Mouse (Mus musculus) embryonic facial prominence, embryonic 12.5 days (tissue): ENCODE results near the gene Stra8. TPM values are rescaled to one million over a fixed set of nuclear protein-coding genes. Genes with fewer than 3 reads are reported as not detected.

Experiments used
- ATAC-seq: fragments of 200-750 bp; cut with Nextera tagmentation; 2 replicates; pipeline ENCODE4 v1.8.0; 2017; ENCODE audit not compliant: insufficient number of reproducible peaks, insufficient read depth, low FRiP score, low TSS enrichment
- H3K27ac ChIP-seq: fragments of 300-500 bp; sonication (generic); 2 replicates; pipeline ENCODE4 v1.5.1; 2016; ENCODE audit warnings: mild to moderate bottlenecking
- H3K27me3 ChIP-seq: fragments of 300-500 bp; sonication (generic); 2 replicates; pipeline ENCODE4 v1.6.1; 2016; ENCODE audit warnings: mild to moderate bottlenecking, moderate library complexity
- H3K36me3 ChIP-seq: fragments of 300-500 bp; sonication (generic); 2 replicates; pipeline ENCODE4 v1.6.1; 2016; ENCODE audit warnings: mild to moderate bottlenecking
- H3K4me1 ChIP-seq: fragments of 300-500 bp; sonication (generic); 2 replicates; pipeline ENCODE4 v1.6.1; 2016
- H3K4me2 ChIP-seq: fragments of 300-500 bp; sonication (generic); replicated peaks from 2 replicates; pipeline ENCODE4 v1.6.1; 2016; ENCODE audit warnings: mild to moderate bottlenecking, moderate library complexity
- H3K4me3 ChIP-seq: fragments of 300-500 bp; sonication (generic); 2 replicates; pipeline ENCODE4 v1.5.1; 2016; ENCODE audit warnings: mild to moderate bottlenecking
- H3K9ac ChIP-seq: fragments of 300-500 bp; sonication (generic); 2 replicates; pipeline ENCODE4 v1.6.1; 2016; ENCODE audit warnings: mild to moderate bottlenecking, moderate library complexity
- H3K9me3 ChIP-seq: fragments of 300-500 bp; sonication (generic); 2 replicates; pipeline ENCODE4 v1.6.1; 2016; ENCODE audit warnings: mild to moderate bottlenecking, moderate library complexity
- WGBS: fragments of 180-500 bp; shearing (Covaris S2); methylation state at CpG from one replicate; pipeline ENCODE4 v1.1.7; 2016; 5-methylcytosine and 5-hydroxymethylcytosine counted together
- polyA plus RNA-seq: library from polyadenylated mRNA; unstranded; fragments of >200 nt; fragmentation: Nextera tagmentation; extraction: Ambion mirVana; gene quantifications from 2 replicates; pipeline ENCODE4 v1.2.1, GENCODE M21; 2016

Gene Stra8
- polyA plus RNA-seq, result not detected in 2 replicates

DNA sequence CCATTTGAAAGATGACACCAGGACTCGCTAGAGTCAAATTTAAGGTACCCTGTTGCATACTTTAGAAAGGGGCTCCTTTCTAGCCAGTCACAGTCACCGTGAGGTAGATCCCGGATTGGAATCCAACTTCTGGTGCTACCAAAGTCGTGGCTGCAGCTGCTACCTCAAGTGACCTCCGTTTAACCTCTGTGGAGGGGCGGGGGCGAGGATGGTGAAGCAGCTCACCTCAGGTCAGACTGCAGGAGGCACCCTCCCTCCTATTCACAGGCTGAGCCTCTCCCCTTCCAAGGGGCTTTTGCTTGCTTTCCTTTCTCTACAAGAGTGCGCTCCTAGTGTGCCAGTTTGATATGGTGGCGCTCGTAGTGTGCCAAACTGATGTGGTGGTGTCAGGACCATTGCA, at the start of gene Stra8:
TSS of gene Stra8 (plus strand) at position 208 of the 400 bp plus-strand sequence.
- no peak within 1 kb of the TSS for H3K4me3 ChIP-seq
- WGBS, result 40% methylated on average over 10 of the region's 10 CpGs

DNA sequence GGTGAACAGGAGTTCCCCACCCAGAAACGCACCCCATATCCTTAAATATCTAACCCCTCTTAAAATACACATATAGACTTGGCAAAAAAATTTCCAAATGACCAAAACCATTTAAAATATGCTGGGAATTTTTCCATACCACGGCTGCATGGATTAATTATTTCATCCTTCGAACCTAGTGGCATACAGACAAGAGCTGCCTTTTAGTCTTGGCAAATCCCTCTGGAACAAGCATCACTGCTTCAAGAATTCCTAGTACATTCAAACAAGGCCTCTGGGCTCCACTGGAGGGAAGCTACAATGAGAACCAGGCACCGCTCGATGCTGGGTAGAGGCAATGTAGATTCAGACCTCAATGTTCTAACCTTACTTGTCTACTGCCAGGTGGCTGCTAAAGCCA, 49.2 kb upstream of the Stra8 start:
- no peaks in the 10 kb centered on the region for H3K27me3 ChIP-seq
- H3K4me1 ChIP-seq, result peaks cover 19% of the 10 kb centered on the region
- H3K36me3 ChIP-seq, result 0 out of 2 replicates have a peak, but pooled peaks cover 4% of the 10 kb centered on the region
- H3K4me3 ChIP-seq, result no peak overlapping the region
- ATAC-seq, result no peak
- no peak overlapping the region for H3K4me2 ChIP-seq
- no peak overlapping the region for H3K9ac ChIP-seq
- WGBS, result 49% methylated on average over 5 of the region's 5 CpGs
- H3K27ac ChIP-seq, result peak overlapping the region; percentile 57
- no peaks in the 10 kb centered on the region for H3K9me3 ChIP-seq

More for the DNA sequence above, at the start of gene Stra8:
- peaks cover 3% of the 10 kb centered on the region for H3K4me1 ChIP-seq
- H3K27ac ChIP-seq, result no peak within 1 kb of the TSS
- no peak within 1 kb of the TSS for H3K9ac ChIP-seq
- H3K4me2 ChIP-seq, result no peak within 1 kb of the TSS
- no peak for ATAC-seq
- no peaks in the 10 kb centered on the region for H3K27me3 ChIP-seq
- no peaks in the 10 kb centered on the region for H3K36me3 ChIP-seq
- no peaks in the 10 kb centered on the region for H3K9me3 ChIP-seq

DNA sequence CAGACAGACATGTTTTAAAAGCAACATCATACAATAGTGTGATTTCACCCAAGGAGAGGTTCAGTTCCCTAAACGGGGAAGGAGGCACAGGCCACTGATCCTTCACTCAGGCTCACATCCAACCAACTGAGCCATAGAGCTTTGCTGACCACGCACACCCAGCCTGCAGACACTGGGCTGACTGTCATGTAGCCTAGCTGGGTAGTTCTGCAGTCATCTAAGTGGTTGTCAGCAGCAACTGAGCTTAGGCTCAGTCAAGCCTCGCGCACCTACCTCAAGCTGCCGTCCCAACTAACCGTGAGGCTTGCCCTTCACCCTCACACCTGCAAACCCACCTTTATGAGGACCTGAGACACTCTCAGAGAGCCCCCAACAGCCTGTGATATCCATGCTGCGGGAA, 48.0 kb upstream of the Stra8 start:
- Histone ChIP-seq H3K9ac (no peak overlapping the region), H3K36me3 (0 out of 2 replicates have a peak, but pooled peaks cover 6% of the 10 kb centered on the region), H3K4me2 (no peak overlapping the region), H3K27ac (no peak overlapping the region), H3K4me1 (peaks cover 28% of the 10 kb centered on the region), H3K9me3 (no peaks in the 10 kb centered on the region), H3K27me3 (no peaks in the 10 kb centered on the region), H3K4me3 (no peak overlapping the region)
- 90% methylated on average over 7 of the region's 7 CpGs for whole genome bisulfite sequencing
- no peak for ATAC-seq

DNA sequence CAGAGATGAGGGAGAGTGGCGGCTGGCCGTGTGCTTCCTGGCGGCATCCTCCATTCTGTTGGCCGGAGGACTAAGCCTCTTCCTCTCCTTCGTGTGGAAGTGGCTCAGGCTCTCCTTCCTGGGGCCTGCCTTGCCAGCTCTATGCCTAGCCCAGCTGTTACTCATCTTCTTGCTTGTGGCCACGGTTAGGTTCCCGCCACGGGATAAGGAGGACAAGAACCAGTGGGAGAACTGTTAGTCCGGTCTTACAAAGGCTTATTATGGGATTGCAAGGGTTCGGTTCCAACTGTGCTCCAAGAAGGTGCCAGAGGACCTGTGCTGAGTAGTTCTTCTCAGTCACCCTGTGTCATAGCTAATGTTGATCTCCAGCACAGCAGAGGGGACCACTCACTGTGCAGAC, 47.1 kb upstream of the Stra8 start:
- ATAC-seq, result no peak
- Histone ChIP-seq H3K9ac (no peak overlapping the region), H3K4me2 (no peak overlapping the region), H3K4me3 (no peak overlapping the region), H3K4me1 (peaks cover 29% of the 10 kb centered on the region), H3K27me3 (no peaks in the 10 kb centered on the region), H3K9me3 (no peaks in the 10 kb centered on the region), H3K36me3 (0 out of 2 replicates have a peak, but pooled peaks cover 6% of the 10 kb centered on the region), H3K27ac (no peak overlapping the region)
- WGBS, result 82% methylated on average over 10 of the region's 10 CpGs

DNA sequence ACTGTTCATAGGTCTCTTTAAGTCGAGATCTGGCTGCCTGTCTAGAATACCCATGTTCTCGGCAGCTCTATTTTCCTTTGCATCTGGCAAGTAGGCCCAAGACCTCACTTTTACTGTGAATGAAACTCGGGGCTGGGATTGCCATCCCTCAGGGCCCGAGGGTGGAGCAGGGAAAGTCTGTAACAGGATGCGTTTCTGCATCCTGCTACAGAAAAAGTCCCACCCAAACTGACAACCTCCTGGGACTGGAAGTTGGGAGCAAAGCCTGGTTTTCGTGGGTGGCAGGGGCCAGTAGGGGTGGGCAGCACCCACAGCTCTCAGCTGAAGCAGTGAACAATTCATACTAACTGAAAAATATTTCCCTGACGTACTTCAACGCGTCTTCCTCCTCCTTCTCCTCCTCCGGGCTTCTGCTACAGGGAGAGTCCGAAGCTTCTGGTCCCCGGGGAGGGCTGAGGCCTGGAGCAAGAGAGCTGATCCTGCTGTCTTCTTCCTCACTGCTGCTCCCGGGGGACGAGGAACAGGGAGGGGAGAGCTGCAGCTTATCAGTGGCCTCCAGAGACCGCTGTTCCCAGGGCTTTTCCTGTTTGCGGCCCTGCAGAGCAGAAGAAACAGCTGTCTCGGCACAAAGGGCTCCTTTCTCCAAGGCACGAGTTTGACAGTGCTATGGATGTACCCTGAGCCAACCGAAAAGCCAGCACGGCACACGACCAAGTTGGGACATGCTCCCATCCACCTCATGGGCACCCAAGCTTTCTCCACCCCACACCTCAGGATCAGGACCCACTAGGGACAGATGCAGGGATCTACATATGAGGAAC, 45.7 kb upstream of the Stra8 start:
- WGBS, result 50% methylated on average over 21 of the region's 21 CpGs
- Histone ChIP-seq H3K4me1 (peaks cover 34% of the 10 kb centered on the region), H3K27ac (peak overlapping the region; percentile 7; the same call in 1 of the 2 replicates), H3K4me3 (no peak overlapping the region), H3K9me3 (no peaks in the 10 kb centered on the region), H3K4me2 (no peak overlapping the region), H3K27me3 (no peaks in the 10 kb centered on the region), H3K9ac (peak overlapping the region; percentile 19; the same call in 1 of the 2 replicates), H3K36me3 (peaks cover 6% of the 10 kb centered on the region; the same call in 1 of the 2 replicates)
- no peak for ATAC-seq

DNA sequence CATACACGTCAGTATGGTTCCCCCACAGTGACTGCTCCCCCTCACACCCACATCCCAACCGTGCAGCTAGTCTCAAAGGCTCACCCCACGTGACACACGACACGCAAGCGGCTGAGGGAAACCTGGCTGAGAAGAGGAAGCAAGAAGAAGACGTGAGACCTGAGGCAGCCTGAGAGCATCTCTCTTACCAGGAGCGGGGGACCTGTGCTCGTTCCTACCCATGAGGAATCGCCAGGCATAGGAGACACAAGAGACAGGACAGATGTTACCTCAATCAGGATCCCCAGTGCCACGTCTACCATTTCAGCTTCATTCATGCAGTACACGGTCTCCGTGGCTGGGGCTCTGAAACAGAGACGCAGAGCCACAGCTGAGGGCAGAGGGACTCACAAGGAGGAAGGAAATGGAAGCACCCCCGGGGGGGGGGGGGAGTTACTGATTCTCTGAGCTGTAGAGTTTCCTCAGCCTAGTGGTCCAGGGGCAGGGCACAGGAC, 44.6 kb upstream of the Stra8 start:
- no peak overlapping the region for H3K4me2 ChIP-seq
- no peak overlapping the region for H3K27ac ChIP-seq
- H3K27me3 ChIP-seq, result no peaks in the 10 kb centered on the region
- H3K9me3 ChIP-seq, result no peaks in the 10 kb centered on the region
- 81% methylated on average over 14 of the region's 15 CpGs for WGBS
- no peak overlapping the region for H3K4me3 ChIP-seq
- H3K4me1 ChIP-seq, result peaks cover 34% of the 10 kb centered on the region
- H3K9ac ChIP-seq, result no peak overlapping the region
- no peak for ATAC-seq
- H3K36me3 ChIP-seq, result peaks cover 10% of the 10 kb centered on the region; the same call in 1 of the 2 replicates

DNA sequence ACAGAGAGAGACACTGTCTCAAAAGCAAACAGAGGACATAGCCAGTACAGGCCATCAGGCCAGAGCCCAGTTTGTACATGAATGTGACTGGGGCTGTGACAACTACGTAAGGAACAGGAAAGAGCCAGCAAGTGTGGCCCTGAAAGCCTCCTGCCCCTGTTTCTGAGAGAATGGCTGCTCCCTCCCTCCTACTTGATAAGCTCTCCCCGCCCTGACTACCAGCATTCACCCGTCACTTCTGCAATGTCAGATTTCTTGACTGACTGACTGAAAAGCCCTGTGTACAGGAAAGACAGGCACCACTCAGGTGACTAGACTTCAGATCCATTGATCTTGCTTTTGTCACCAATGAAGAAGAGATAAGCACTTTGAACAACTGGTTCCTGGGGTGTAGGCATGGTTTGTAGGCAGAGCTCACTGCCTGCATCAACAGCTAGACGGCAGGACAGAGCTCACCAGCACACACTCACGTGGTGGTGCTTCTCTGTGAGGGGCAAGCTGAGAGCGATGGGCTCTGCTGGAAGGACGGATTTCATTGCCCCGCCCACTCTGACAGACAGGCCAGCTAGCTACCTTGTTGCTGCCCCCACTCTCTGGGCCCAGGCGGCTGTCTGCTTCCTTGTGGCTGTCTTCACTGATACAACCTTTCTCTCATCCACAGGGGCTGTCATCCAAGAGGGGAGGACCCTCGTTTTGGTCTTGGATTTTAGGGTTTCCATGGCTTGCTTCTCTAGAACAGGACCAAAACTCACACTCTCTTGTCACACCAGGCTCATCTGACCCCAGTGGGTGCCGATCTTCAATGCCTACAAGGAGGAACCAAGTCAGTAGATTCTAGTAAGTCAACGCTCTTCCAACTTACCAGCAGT, 43.8 kb upstream of the Stra8 start:
- no peaks in the 10 kb centered on the region for H3K27me3 ChIP-seq
- H3K9ac ChIP-seq, result peak overlapping the region; percentile 84; the same call in 1 of the 2 replicates
- WGBS, result 57% methylated on average over 12 of the region's 12 CpGs
- H3K4me2 ChIP-seq, result peak overlapping the region; percentile 75
- H3K36me3 ChIP-seq, result peaks cover 18% of the 10 kb centered on the region; the same call in 1 of the 2 replicates
- H3K4me1 ChIP-seq, result peaks cover 28% of the 10 kb centered on the region
- ATAC-seq, result no peak
- H3K9me3 ChIP-seq, result no peaks in the 10 kb centered on the region
- H3K4me3 ChIP-seq, result peak overlapping the region; percentile 67; the same call in 1 of the 2 replicates
- H3K27ac ChIP-seq, result peak overlapping the region; percentile 94; the same call in 1 of the 2 replicates

DNA sequence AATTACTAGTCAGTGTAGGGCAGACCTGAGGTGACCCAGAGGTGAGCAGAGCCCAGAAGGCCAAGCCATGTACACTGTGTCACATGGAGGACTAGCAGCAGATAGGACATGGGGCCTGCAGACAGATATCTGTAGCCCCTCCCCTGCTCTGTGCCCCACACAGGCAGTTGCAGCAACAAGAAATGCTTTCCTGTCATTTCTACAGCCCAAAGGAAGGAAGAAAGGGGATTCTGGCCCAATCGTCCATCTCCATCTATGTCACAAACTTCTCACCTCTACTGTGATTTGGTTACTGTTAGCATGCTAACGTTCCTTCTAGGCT, 43.2 kb upstream of the Stra8 start:
- Histone ChIP-seq H3K4me2 (peak overlapping the region; percentile 75), H3K36me3 (peaks cover 21% of the 10 kb centered on the region; the same call in 1 of the 2 replicates), H3K4me1 (peaks cover 28% of the 10 kb centered on the region), H3K9me3 (no peaks in the 10 kb centered on the region), H3K27me3 (no peaks in the 10 kb centered on the region), H3K9ac (peak overlapping the region; percentile 84), H3K4me3 (peak overlapping the region; percentile 67), H3K27ac (peak overlapping the region; percentile 94)
- 30% methylated on average over 2 of the region's 2 CpGs for WGBS
- ATAC-seq, result no peak

DNA sequence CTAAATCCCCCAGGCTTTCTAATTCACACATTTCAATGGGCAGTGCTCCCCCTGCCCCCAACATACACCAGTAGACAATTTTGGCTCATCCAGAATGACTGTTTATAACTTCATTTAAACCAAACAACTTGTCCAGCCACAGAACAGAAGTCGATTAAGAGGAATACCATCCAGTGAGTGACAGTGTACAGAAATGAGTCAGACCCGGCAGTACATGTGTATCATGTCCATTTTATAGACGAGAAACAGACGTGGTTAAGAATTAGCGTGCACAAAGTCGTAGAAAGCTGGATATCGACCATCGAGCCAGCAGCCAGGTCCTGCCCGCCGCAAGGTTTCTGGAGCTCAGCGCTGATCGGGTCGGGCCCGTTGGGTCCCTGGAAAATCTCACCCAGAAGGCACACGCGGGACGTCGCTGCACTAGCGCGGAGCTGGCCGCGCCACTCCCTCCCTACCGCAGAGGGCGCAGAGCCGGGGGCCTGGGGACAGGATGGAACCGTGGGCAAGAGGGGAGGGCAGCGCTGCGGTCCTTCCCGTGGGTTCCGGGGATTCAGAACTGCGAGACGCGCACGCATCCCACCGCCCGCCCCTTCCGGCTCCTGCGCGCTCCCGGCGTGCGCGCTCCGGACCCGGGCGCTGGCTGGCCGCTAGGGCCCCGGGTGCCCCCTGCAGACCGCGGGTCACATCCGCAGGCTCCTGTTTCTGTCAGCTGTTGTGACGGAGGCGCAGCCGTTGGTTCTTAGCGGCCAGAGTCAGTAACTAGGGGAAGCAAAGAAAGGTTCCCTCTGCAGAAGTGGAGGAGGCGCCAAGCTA, 42.2 kb upstream of the Stra8 start, which contains the start of gene Cyren:
TSS of gene Cyren (minus strand) at position 552 of the 813 bp plus-strand sequence.
- peak; percentile 89 for ATAC-seq
- Histone ChIP-seq H3K9me3 (no peaks in the 10 kb centered on the region), H3K27ac (peak within 1 kb of the TSS; percentile 94), H3K4me3 (peak within 1 kb of the TSS; percentile 67), H3K4me1 (peaks cover 28% of the 10 kb centered on the region), H3K36me3 (peaks cover 29% of the 10 kb centered on the region), H3K4me2 (peak within 1 kb of the TSS; percentile 75), H3K9ac (peak within 1 kb of the TSS; percentile 84), H3K27me3 (no peaks in the 10 kb centered on the region)
- WGBS, result under 1% methylated on average over 52 of the region's 56 CpGs

DNA sequence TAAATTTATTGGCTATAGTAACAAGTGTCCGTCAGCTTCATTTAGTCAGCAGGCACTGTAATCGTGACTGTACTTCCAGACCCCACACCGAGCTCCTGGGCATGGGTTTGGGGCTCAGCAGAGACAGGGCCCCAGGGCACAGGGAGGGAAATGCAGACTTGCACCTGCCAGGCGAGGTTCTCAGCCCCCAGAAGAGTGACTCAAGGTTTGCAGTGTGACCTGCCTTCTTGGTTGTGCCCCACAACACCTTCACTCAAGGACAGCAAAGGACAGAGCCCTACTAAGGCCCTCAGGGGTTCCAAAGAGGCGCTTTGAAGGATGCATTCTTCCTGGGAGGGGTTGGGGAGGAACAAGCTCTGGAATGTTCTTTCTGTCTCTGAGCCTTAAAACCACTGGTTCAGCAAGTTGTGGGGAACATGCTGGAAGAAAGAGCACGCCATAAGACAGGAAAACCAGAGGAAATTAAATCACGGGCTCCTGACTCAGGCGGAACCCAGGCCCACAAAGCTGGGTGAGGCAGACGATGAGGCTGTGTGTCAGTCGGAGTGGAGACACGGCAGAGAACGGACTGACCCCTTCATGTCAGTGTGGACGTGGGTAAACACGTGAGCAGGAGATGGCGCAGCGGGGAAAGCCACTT, 40.7 kb upstream of the Stra8 start:
- H3K4me2 ChIP-seq, result no peak overlapping the region
- peaks cover 27% of the 10 kb centered on the region for H3K4me1 ChIP-seq
- no peaks in the 10 kb centered on the region for H3K9me3 ChIP-seq
- H3K9ac ChIP-seq, result no peak overlapping the region
- no peak overlapping the region for H3K27ac ChIP-seq
- H3K4me3 ChIP-seq, result no peak overlapping the region
- H3K36me3 ChIP-seq, result peaks cover 37% of the 10 kb centered on the region
- H3K27me3 ChIP-seq, result no peaks in the 10 kb centered on the region
- no peak for ATAC-seq
- 83% methylated on average over 16 of the region's 16 CpGs for WGBS
